Mouse (Mus musculus) small intestine, adult 2 months (tissue): ENCODE results near the gene Mrpl10.

ENCODE experiments used
- CTCF ChIP-seq: fragments of 200-500 bp; IDR thresholded peaks from 2 replicates; pipeline ENCODE4 v1.5.1; 2012; ENCODE audit warnings: low read depth, mild to moderate bottlenecking, control low read depth, inconsistent platforms, low read length, moderate library complexity, mixed read lengths; ENCODE audit not compliant: insufficient replicate concordance, insufficient read length; ENCODE audit errors: extremely low read depth
- POLR2A ChIP-seq: fragments of 200-500 bp; IDR thresholded peaks from 2 replicates; pipeline ENCODE4 v1.6.1; 2012; ENCODE audit warnings: low read depth, mild to moderate bottlenecking, control low read depth, inconsistent platforms, low read length, moderate library complexity

- TF ChIP-seq CTCF = peak; percentile 52; the same call in 1 of the 2 replicates
- no peak for TF ChIP-seq POLR2A
Measured at GRCm38 (mm10) chr11:97045861-97046260, 4.5 kb downstream of the Mrpl10 start.
